Mouse (Mus musculus): Measurements from ENCODE around the gene Mark1.

GRCm38 (mm10) chr1:184862636-184863035 is 136.7 kb downstream of the Mark1 start:
- TF ChIP-seq CTCF (IDR thresholded peaks at IDR 0.05; ENCODE audit: control insufficient read depth, insufficient read depth, insufficient read length), result no peak
- no peak for TF ChIP-seq MYOG (IDR thresholded peaks at IDR 0.05; ENCODE audit: control insufficient read depth, extremely low read depth, insufficient read length)
- TF ChIP-seq CEBPB (IDR thresholded peaks at IDR 0.05; ENCODE audit: low read depth), result no peak
- TF ChIP-seq FOSL1 (IDR thresholded peaks at IDR 0.05; ENCODE audit: insufficient read depth, low read length, poor library complexity, severe bottlenecking), result no peak
- TF ChIP-seq USF1 (IDR thresholded peaks at IDR 0.05; ENCODE audit: low read depth), result no peak

Measured in C2C12 (cell line).